Mouse (Mus musculus) ES-Bruce4 (cell line): ENCODE measurements around the gene Prkch. TPM values are rescaled to one million over a fixed set of nuclear protein-coding genes. Genes with fewer than 3 reads are reported as not detected.

ENCODE experiments used
- H3K27ac ChIP-seq: 2 replicates; pipeline ENCODE4 v1.5.1; 2012; ENCODE audit warnings: low read length, inconsistent platforms; ENCODE audit not compliant: insufficient read depth
- H3K27me3 ChIP-seq: 2 replicates; pipeline ENCODE4 v1.6.1; 2012; ENCODE audit warnings: mild to moderate bottlenecking, low read length, inconsistent platforms; ENCODE audit not compliant: control insufficient read depth, poor library complexity, insufficient read depth, severe bottlenecking
- H3K36me3 ChIP-seq: 2 replicates; pipeline ENCODE4 v1.6.1; 2012; ENCODE audit warnings: inconsistent platforms, mild to moderate bottlenecking, low read length, moderate library complexity; ENCODE audit not compliant: control insufficient read depth, poor library complexity, insufficient read depth, severe bottlenecking
- H3K4me1 ChIP-seq: one replicate; pipeline ENCODE4 v1.8.1; 2011; ENCODE audit warnings: low read length; ENCODE audit not compliant: control insufficient read depth, insufficient read depth
- H3K4me3 ChIP-seq: 2 replicates; pipeline ENCODE4 v1.5.1; 2011; ENCODE audit warnings: low read depth, mild to moderate bottlenecking, low read length
- H3K9ac ChIP-seq: 2 replicates; pipeline ENCODE4 v1.6.1; 2012; ENCODE audit warnings: low read depth, mild to moderate bottlenecking, inconsistent platforms; ENCODE audit not compliant: poor library complexity, severe bottlenecking
- H3K9me3 ChIP-seq: replicated peaks from 2 replicates; pipeline ENCODE4 v1.6.1; 2012; ENCODE audit warnings: mild to moderate bottlenecking, low read length, inconsistent platforms; ENCODE audit not compliant: control insufficient read depth, poor library complexity, insufficient read depth, severe bottlenecking
- CTCF ChIP-seq: IDR thresholded peaks from one replicate; pipeline ENCODE4 v1.8.1; 2011; ENCODE audit warnings: low read depth, low read length
- EP300 ChIP-seq: IDR thresholded peaks from 2 replicates; pipeline ENCODE4 v1.6.1; 2011; ENCODE audit warnings: low read depth, low read length; ENCODE audit not compliant: insufficient read depth
- POLR2A ChIP-seq: IDR thresholded peaks from one replicate; pipeline ENCODE4 v1.8.1; 2011; ENCODE audit warnings: low read length; ENCODE audit not compliant: insufficient read depth
- polyA plus RNA-seq: library from polyadenylated mRNA; stranded (reverse); fragments of >200 nt; gene quantifications from 2 replicates; pipeline ENCODE4 v1.2.4, GENCODE M21; 2011; ENCODE audit warnings: low read depth; ENCODE audit not compliant: missing spikeins, insufficient read depth, insufficient read length

The Prkch gene
- polyA plus RNA-seq, 1 experiment = 1.8 TPM

GRCm38 (mm10) chr12:73708920-73709319, 124.3 kb downstream of the Prkch start:
- TF ChIP-seq CTCF (peak; percentile 20), POLR2A (no peak)
- no peaks in the 10 kb centered on the region for H3K36me3 ChIP-seq
- H3K9ac ChIP-seq = no peak overlapping the region
- H3K4me3 ChIP-seq = no peak overlapping the region
- H3K27me3 ChIP-seq = no peaks in the 10 kb centered on the region
- no peak overlapping the region for H3K27ac ChIP-seq
- H3K9me3 ChIP-seq = no peaks in the 10 kb centered on the region
- H3K4me1 ChIP-seq = no peaks in the 10 kb centered on the region

GRCm38 (mm10) chr12:73710846-73711245, 126.2 kb downstream of the Prkch start:
- Histone ChIP-seq H3K9me3 (no peaks in the 10 kb centered on the region), H3K9ac (no peak overlapping the region), H3K27me3 (no peaks in the 10 kb centered on the region), H3K27ac (no peak overlapping the region), H3K36me3 (no peaks in the 10 kb centered on the region), H3K4me1 (no peaks in the 10 kb centered on the region), H3K4me3 (no peak overlapping the region)
- TF ChIP-seq CTCF (no peak), POLR2A (no peak), EP300 (no peak)

GRCm38 (mm10) chr12:73712122-73712521, 127.5 kb downstream of the Prkch start:
- Histone ChIP-seq H3K27ac (no peak overlapping the region), H3K27me3 (no peaks in the 10 kb centered on the region), H3K36me3 (no peaks in the 10 kb centered on the region), H3K4me3 (no peak overlapping the region), H3K4me1 (no peaks in the 10 kb centered on the region), H3K9ac (no peak overlapping the region), H3K9me3 (no peaks in the 10 kb centered on the region)
- TF ChIP-seq CTCF (no peak), POLR2A (no peak), EP300 (no peak)

- no peaks in the 10 kb centered on the region for H3K36me3 ChIP-seq
- no peak overlapping the region for H3K4me3 ChIP-seq
- H3K27ac ChIP-seq = no peak overlapping the region
- no peaks in the 10 kb centered on the region for H3K27me3 ChIP-seq
- peaks cover 2% of the 10 kb centered on the region for H3K4me1 ChIP-seq
- H3K9me3 ChIP-seq = no peaks in the 10 kb centered on the region
- TF ChIP-seq POLR2A (no peak), EP300 (no peak), CTCF (no peak)
- no peak overlapping the region for H3K9ac ChIP-seq
These were observed 130.0 kb downstream of the Prkch start for GRCm38 (mm10) chr12:73714589-73714988.

DNA sequence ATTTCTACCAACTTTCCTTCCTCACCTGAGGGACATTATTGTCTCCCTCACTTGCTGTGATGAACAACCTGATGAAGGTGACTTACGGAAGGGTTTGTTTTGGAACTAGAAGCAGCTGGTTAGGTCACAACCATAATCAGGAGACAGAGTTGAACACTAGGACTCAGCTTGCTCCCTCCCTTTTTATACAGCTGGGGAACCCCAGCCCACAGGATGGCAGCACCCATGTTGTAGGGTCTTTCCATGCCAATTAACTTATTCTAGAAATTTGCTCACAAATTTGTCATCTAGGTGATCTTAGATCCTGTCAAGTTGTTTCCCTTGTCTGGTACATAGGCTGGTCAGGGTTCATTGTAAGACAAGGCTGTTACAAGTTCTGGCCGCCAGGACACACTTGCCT, 130.7 kb downstream of the Prkch start:
- Histone ChIP-seq H3K27me3 (no peaks in the 10 kb centered on the region), H3K9me3 (no peaks in the 10 kb centered on the region), H3K4me3 (no peak overlapping the region), H3K4me1 (peaks cover 2% of the 10 kb centered on the region), H3K36me3 (no peaks in the 10 kb centered on the region), H3K27ac (no peak overlapping the region), H3K9ac (no peak overlapping the region)
- TF ChIP-seq POLR2A (no peak), CTCF (no peak), EP300 (no peak)

DNA sequence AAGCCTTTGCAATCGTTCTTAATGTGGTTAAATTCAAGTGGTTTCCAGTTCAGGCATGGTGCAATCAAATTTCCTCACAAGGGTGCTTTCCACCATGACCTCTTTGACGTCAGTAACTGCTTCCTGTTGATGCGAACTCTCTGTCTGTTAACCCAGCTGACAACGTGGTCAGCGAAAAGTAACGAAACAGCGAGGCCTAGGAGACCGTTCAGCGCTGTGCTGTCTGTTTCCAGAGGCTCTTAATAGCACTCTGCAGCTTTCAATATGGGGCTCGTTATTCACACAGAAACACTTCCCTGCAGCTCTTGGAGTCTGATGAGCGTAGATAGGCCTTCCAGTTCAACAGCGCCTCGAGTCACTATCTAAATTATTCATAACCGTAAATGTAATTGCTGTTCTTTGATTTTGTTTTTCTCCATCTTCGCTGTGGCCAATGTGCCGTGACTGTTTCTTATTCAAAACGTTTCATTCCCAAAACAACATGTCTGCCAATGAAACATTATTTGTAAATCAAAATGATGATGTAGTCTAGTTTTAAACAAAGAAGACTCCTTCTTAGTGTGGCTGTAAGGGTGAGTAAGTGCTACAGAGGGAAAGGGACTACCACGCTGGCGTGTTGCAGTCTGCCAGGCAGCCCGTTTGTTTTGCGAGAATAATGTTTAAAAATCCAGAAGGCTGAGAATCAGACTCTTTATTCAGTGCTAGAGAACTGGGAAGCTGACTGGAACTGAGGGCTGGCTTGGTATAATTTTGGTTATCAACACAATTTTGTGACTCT, 131.5 kb downstream of the Prkch start:
- no peak for TF ChIP-seq CTCF
- TF ChIP-seq POLR2A = no peak
- TF ChIP-seq EP300 = no peak
- no peak overlapping the region for H3K9ac ChIP-seq

More for the DNA sequence above, 131.5 kb downstream of the Prkch start:
- no peaks in the 10 kb centered on the region for H3K9me3 ChIP-seq
- no peaks in the 10 kb centered on the region for H3K27me3 ChIP-seq
- H3K4me3 ChIP-seq = no peak overlapping the region
- peaks cover 4% of the 10 kb centered on the region for H3K4me1 ChIP-seq
- H3K27ac ChIP-seq = no peak overlapping the region
- H3K36me3 ChIP-seq = no peaks in the 10 kb centered on the region
